Mouse (Mus musculus): ENCODE data around the gene Lgals1. TPM values are rescaled to one million over a fixed set of nuclear protein-coding genes. Genes with fewer than 3 reads are reported as not detected.

Lgals1 gene
- total RNA-seq, 2 experiments from 2014 or later, result 197 to 272 TPM

DNA sequence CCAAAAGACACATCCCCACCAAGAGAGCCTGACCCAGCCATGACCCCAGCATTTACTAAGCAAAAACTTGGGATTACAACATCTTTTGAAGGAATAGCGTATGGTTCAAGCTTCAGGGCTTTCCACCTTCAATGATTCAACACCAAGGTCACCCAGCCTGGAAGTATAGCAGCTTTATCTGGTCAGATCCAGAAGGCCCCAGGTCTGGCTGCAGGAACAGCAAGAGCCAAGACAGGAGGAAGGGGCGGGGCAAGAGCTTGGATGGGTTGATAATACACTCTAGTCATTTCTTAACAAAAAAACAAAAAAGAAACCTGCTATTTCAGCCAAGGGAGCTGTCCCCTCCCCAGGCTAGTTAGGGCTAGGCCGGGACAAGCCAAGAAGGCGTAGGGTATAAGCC, 29.0 kb upstream of the Lgals1 start:
- no peak for DNase-seq
- TF ChIP-seq CTCF (IDR thresholded peaks at IDR 0.05), result no peak
- intact Hi-C loops (cut with DNase I), result no loop called here
- no peak overlapping the region for H3K4me3 ChIP-seq
- H3K27ac ChIP-seq, result no peak overlapping the region

GRCm38 (mm10) chr15:78898507-78899001, 28.0 kb upstream of the Lgals1 start:
- DNase-seq, result no peak
- TF ChIP-seq CTCF (IDR thresholded peaks at IDR 0.05), result no peak
- intact Hi-C loops (cut with DNase I), result no loop called here
- Histone ChIP-seq H3K4me3 (peak overlapping the region; percentile 78), H3K27ac (no peak overlapping the region; the same call in 1 of the 2 replicates)

DNA sequence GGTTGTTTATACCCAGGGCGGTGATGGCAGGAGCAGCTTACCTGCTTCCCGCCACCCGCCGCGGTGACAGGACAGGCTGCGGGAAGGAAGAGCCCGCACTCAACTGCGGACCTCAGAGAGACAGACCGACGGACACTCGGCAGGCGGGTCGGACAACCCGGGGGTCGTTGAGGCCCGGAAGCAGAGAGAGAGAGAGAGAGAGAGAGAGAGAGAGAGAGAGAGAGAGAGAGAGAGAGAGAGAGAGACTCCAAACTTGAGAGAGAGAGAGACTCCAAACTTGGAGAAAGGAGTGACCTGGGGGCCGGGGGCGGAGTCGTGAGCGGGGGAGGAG, 27.2 kb upstream of the Lgals1 start, which contains the start of gene Gm49510:
Gene Gm49510, plus strand, starts transcription at position 259 of the 331 bp plus-strand sequence.
- H3K27ac ChIP-seq, result peak within 1 kb of the TSS; percentile 78
- no peak for TF ChIP-seq CTCF (IDR thresholded peaks at IDR 0.05)
- no peak for DNase-seq
- intact Hi-C loops (cut with DNase I), result no loop called here
- peak within 1 kb of the TSS; percentile 78 for H3K4me3 ChIP-seq

DNA sequence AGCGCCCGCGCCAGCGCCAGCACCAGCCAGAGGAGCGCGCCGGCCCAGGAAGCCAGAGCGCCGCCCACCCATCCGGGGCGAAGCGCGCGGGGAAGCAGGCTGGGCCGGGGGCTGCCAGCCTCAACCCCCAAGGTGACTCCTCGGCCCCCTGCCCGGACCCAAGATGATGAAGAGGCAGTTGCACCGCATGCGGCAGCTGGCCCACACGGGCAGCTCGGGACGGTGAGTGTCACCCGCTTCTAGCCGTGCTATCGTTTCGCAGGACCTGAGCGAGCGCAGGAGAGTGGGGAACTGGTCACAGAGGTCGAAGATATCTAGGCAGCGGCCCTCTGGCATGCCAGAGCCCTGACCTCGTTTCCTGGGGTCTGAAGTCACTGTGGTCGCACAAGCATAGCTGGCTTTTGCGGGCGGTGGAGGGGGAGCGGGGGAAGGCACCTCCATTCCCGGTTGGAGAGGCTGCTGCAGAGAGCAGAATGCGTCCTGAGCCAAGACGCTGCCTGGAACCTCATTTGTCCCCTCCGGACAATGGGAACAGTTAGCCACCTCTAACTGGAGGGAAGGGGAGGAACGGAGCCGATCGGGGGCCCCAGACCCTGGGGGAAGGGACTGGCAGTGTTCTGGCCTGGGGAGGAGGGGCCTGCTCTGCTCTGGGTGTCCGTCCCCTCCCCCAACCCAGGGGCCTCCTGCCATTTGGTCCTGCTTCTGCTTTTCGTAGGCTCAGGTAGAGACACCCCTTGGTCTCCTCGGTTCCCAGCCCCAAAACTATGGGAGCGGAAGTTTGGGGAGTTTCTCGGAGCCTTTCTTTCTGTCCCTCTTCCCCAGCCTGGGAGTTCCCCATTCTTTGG, 26.6 kb upstream of the Lgals1 start, which contains the start of gene Sh3bp1:
Gene Sh3bp1, plus strand, starts transcription at position 29 of the 845 bp plus-strand sequence.
- H3K4me3 ChIP-seq, result peak within 1 kb of the TSS; percentile 78
- no peak for TF ChIP-seq CTCF (IDR thresholded peaks at IDR 0.05)
- peak within 1 kb of the TSS; percentile 78 for H3K27ac ChIP-seq
- intact Hi-C loops (cut with DNase I), result loop anchor here (5.0 kb wide), 1 partner anchor 42 kb away; no protein-coding TSS in a partner anchor
- peak; percentile 83 for DNase-seq

DNA sequence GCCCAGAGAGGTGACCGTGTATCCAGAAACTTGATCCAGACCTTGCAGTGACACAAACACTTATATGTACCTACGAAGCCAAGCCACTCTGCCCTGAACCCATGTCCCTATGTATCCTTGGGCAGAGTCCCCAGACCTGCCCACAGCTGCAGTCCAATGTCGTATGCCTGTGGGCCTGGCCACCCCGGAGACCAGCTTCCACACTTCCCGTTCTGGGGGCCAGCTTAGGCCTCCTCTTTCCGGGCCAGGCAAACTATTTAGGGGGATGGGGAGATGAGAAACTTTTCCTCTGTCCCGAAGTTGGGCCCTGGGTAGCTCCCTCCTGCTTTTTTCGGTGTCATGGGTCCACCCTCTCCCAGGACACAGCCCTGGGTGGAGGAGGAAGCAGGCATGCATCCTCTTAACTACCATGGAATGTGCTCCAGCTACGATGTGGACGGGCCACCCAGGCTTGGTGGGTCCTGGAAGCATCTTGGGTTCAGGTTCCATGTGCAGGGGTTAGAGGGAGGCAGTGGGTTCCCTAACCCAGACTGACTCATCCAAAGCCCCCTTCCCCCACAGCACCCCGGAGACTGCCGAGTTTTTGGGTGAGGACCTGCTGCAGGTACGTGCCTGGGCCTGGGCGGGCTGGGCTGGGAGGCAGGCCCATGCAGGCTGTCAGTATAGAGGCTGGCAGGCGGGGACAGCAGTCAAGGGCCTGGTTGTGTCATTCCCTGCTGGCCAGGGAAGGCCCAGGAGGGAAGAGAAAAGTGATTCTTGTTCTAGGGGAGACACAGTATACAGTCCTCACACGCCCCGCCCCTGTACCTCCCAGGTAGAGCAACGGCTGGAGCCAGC, 25.7 kb upstream of the Lgals1 start:
- H3K4me3 ChIP-seq, result peak overlapping the region; percentile 78

DNA sequence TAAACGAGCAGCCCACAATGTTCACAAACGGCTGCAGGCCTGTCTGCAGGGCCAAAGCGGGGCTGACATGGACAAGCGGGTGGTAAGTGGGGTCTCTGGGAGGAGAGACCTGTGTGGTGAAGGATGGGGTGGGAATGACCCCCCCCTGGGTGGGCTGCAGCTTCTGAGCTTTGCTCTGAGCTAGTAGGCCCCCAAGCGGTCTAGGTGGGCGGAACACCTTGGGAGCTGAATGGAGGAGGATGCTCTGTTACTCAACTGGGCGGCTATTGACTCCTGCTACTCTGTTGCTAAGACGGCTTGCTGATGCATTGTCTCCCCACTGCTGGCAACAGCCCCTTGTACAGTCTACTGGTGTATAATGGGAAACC, 25.1 kb upstream of the Lgals1 start:
- Histone ChIP-seq H3K27ac (0 out of 2 replicates have a peak overlapping the region, but pooled peaks have one; percentile 8), H3K4me3 (peak overlapping the region; percentile 78; the same call in 1 of the 2 replicates)
- intact Hi-C loops (cut with DNase I), result loop anchor here (5.0 kb wide), 1 partner anchor 41 kb away; no protein-coding TSS in a partner anchor

More for the DNA sequence above, 25.7 kb upstream of the Lgals1 start:
- peak overlapping the region; percentile 78 for H3K27ac ChIP-seq
- intact Hi-C loops (cut with DNase I), result loop anchor here (5.0 kb wide), 1 partner anchor 41 kb away; no protein-coding TSS in a partner anchor
- DNase-seq, result peak; percentile 48
- TF ChIP-seq CTCF (IDR thresholded peaks at IDR 0.05), result no peak

GRCm38 (mm10) chr15:78903243-78903642, 23.3 kb upstream of the Lgals1 start:
- peak; percentile 81 for DNase-seq
- intact Hi-C loops (cut with DNase I), result loop anchor here (5.0 kb wide), 1 partner anchor 39 kb away; no protein-coding TSS in a partner anchor
- peak; percentile 89 for TF ChIP-seq CTCF (IDR thresholded peaks at IDR 0.05)
- peak overlapping the region; percentile 71 for H3K27ac ChIP-seq
- H3K4me3 ChIP-seq, result no peak overlapping the region

More for the DNA sequence above, 25.1 kb upstream of the Lgals1 start:
- no peak for DNase-seq
- no peak for TF ChIP-seq CTCF (IDR thresholded peaks at IDR 0.05)

DNA sequence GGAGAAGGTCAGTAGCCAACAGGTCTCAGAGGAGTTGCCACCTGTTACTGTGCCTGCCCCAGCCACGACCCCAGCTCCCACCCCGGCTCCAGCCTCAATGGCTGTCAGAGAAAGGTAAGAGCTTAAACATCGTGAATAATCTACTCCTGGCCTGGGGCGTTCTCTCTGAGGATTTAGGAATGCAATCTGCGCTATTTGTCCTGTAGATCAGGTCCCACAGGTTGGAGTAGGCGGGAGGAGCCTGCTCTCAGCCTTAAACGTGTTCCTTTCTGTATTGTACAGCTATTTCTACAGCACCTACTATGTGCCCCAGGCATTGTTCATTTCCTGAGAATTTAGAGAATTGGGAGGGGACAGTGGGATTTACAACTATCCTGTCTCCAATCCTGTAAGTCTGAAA, 18.1 kb upstream of the Lgals1 start:
- intact Hi-C loops (cut with DNase I), result no loop called here
- no peak for TF ChIP-seq CTCF (IDR thresholded peaks at IDR 0.05)
- Histone ChIP-seq H3K27ac (no peak overlapping the region), H3K4me3 (no peak overlapping the region)
- DNase-seq, result no peak

DNA sequence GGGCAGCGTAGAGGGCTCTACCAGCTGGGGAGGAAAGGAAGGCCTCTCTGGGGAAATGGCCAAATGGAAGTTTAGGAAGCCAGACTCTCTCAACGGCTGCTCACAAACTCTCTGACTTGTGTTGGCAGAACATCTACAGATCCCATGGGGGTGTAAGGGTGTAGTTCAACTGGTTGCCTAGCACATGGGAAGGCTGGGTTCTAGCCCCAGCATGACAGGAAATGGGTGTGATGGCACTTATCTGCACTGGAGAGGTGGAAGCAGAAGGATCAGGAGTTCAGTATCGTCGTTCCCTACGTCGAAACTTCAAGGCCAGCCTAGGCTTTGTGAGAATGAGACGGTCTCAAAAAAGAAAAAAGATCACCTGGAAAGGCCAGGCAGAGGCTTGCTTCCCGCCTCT, 17.5 kb upstream of the Lgals1 start:
- TF ChIP-seq CTCF (IDR thresholded peaks at IDR 0.05), result no peak
- no peak for DNase-seq
- H3K27ac ChIP-seq, result no peak overlapping the region
- H3K4me3 ChIP-seq, result no peak overlapping the region
- intact Hi-C loops (cut with DNase I), result no loop called here

GRCm38 (mm10) chr15:78912040-78912439, 14.5 kb upstream of the Lgals1 start:
- no peak overlapping the region for H3K27ac ChIP-seq
- TF ChIP-seq CTCF (IDR thresholded peaks at IDR 0.05), result peak; percentile 32; the same call in 1 of the 2 replicates
- no peak for DNase-seq

DNA sequence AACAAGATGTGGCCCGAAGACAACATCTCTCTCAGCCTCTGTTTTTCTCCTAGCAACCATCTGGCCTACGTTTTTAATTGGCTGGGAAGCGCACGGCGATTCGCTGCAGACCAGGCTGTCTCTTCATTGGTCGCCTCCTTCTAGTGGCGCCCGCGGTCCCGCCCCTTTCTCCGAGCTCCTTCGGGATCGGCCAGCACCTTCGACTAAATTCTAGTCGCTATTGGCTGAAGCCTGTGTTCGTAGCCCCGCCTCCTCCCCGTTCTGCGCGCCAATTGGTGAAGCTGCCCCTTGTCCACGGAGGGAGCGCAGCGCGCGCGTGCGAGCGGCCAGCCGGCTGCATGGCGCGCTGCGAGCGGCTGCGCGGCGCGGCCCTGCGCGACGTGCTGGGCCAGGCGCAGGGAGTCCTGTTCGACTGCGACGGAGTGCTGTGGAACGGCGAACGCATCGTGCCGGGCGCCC, 12.9 kb upstream of the Lgals1 start, which contains the start of gene Pdxp:
Gene Pdxp, plus strand, starts transcription at position 288 of the 459 bp plus-strand sequence.
- Histone ChIP-seq H3K4me3 (peak within 1 kb of the TSS; percentile 74), H3K27ac (peak within 1 kb of the TSS; percentile 63)
- peak; percentile 96 for DNase-seq
- intact Hi-C loops (cut with DNase I), result loop anchor here (5.0 kb wide), 1 partner anchor 159 kb away; no protein-coding TSS in a partner anchor
- TF ChIP-seq CTCF (IDR thresholded peaks at IDR 0.05), result no peak

More at GRCm38 (mm10) chr15:78912040-78912439, 14.5 kb upstream of the Lgals1 start:
- H3K4me3 ChIP-seq, result no peak overlapping the region
- intact Hi-C loops (cut with DNase I), result loop anchor here (5.0 kb wide), 1 partner anchor 160 kb away; no protein-coding TSS in a partner anchor
